Mouse (Mus musculus): ENCODE results near the gene Asb1. TPM values are rescaled to one million over a fixed set of nuclear protein-coding genes. Genes with fewer than 3 reads are reported as not detected.

The Asb1 gene
- polyA plus RNA-seq (2012; rRNA removed): 15.5 and 16.9 TPM in 2 replicates

DNA sequence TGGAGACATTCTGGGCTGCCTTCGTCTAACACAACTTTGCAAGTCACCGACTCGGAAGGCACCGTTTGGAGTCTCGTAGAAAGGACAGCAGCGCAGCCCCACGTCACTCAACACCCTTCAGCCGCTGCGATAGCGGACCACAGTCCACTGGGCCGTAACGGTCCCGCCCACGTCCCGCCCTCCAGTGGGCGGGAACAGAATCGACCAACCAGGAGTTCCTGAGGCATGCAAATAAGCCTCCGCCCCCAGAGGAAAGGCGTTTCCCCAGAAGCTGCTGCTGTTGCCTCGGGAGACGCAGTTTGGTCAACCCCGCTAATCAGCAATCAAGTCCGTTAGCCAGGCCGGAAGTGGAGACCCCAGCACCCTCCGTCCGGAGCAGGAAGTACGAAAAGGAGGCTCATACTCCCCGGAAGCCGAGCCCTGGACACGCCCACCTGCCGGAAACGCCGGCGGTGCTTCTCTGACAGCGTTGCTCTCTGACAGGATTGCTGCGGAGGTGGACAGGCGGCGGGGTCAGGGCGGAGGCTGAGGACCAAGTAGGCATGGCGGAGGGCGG is at the start of gene Asb1:
Asb1 (plus strand) TSS at position 274 of the 556 bp plus-strand sequence.
- TF ChIP-seq POLR2A (IDR thresholded peaks at IDR 0.05; ENCODE audit: borderline replicate concordance, extremely low read depth, insufficient read depth, insufficient read length, poor library complexity, severe bottlenecking): peak; percentile 40; the same call in 1 of the 2 replicates
- peak; percentile 17; the same call in 1 of the 2 replicates for TF ChIP-seq CTCF (IDR thresholded peaks at IDR 0.05; ENCODE audit: borderline replicate concordance, extremely low read depth, insufficient read depth, insufficient read length)
- DNase-seq (ENCODE audit: low read depth): peak; percentile 99

GRCm38 (mm10) chr1:91492740-91493139 is 47.6 kb upstream of the Asb1 start:
- peak; percentile 5 for DNase-seq (ENCODE audit: low read depth)
- TF ChIP-seq POLR2A (IDR thresholded peaks at IDR 0.05; ENCODE audit: borderline replicate concordance, extremely low read depth, insufficient read depth, insufficient read length, poor library complexity, severe bottlenecking) (no peak), CTCF (IDR thresholded peaks at IDR 0.05; ENCODE audit: borderline replicate concordance, extremely low read depth, insufficient read depth, insufficient read length) (no peak)

GRCm38 (mm10) chr1:91493938-91494337 is 46.4 kb upstream of the Asb1 start:
- TF ChIP-seq POLR2A (IDR thresholded peaks at IDR 0.05; ENCODE audit: borderline replicate concordance, extremely low read depth, insufficient read depth, insufficient read length, poor library complexity, severe bottlenecking) (no peak), CTCF (IDR thresholded peaks at IDR 0.05; ENCODE audit: borderline replicate concordance, extremely low read depth, insufficient read depth, insufficient read length) (no peak)
- DNase-seq (ENCODE audit: low read depth): no peak

DNA sequence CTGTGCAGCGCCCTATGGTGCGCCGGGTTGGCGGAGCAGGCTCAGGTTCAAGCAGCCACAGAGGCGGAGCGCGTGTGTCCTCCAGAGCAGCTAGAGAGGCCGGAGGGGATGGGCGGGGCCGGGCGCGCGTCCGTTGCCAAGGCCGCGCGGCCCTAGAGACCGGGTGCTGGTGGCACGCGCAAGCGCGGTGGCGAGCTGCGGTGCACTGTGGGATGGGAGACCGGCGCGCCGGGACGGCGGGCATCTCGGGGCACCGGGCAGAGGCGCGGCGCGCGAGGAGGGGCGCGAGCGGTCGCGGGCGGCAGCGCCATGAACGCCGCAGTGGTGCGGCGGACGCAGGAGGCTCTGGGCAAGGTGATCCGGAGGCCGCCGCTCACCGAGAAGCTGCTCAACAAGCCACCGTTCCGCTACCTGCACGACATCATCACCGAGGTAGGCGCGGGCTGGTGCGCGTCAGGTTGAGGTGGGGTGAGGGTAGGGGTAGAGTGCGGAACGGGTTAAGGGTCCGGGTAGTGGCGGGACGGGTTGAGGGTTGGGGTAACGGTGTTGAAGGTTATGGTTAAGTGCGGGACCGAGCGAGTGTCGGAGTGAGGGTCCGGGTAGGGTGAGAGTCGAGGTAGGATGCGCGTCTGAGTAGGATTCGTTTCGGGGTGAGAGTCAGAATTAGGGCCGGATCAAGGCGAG is 45.7 kb upstream of the Asb1 start, which contains the start of gene Traf3ip1:
Traf3ip1 (plus strand) TSS at position 191 of the 684 bp plus-strand sequence.
- DNase-seq (ENCODE audit: low read depth): peak; percentile 96
- TF ChIP-seq CTCF (IDR thresholded peaks at IDR 0.05; ENCODE audit: borderline replicate concordance, extremely low read depth, insufficient read depth, insufficient read length): no peak
- TF ChIP-seq POLR2A (IDR thresholded peaks at IDR 0.05; ENCODE audit: borderline replicate concordance, extremely low read depth, insufficient read depth, insufficient read length, poor library complexity, severe bottlenecking): peak; percentile 94

GRCm38 (mm10) chr1:91495321-91495720 is 45.0 kb upstream of the Asb1 start:
- no peak for DNase-seq (ENCODE audit: low read depth)
- no peak for TF ChIP-seq CTCF (IDR thresholded peaks at IDR 0.05; ENCODE audit: borderline replicate concordance, extremely low read depth, insufficient read depth, insufficient read length)

DNA sequence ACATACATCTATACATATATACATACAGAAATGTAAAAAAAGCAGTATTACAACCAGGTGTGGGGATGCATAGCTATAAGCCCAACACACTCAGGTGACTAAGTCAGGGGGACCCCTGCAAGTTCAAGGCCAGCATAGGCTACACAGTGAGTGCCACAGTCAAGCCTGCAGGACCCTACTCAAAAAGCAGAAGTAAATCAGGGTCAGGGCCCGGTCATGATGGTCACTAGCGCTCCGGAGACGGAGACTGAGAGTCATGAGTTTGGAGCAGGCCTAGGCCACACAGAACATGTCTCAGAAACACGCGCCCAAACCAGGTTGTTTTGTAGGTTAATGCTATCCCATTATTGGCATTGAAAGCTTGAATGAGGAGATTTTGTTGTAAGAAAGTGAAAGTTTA is 41.8 kb upstream of the Asb1 start:
- TF ChIP-seq POLR2A (IDR thresholded peaks at IDR 0.05; ENCODE audit: borderline replicate concordance, extremely low read depth, insufficient read depth, insufficient read length, poor library complexity, severe bottlenecking): no peak
- DNase-seq (ENCODE audit: low read depth): no peak

GRCm38 (mm10) chr1:91504615-91505014 is 35.7 kb upstream of the Asb1 start:
- no peak for DNase-seq (ENCODE audit: low read depth)
- TF ChIP-seq POLR2A (IDR thresholded peaks at IDR 0.05; ENCODE audit: borderline replicate concordance, extremely low read depth, insufficient read depth, insufficient read length, poor library complexity, severe bottlenecking): no peak
- no peak for TF ChIP-seq CTCF (IDR thresholded peaks at IDR 0.05; ENCODE audit: borderline replicate concordance, extremely low read depth, insufficient read depth, insufficient read length)

DNA sequence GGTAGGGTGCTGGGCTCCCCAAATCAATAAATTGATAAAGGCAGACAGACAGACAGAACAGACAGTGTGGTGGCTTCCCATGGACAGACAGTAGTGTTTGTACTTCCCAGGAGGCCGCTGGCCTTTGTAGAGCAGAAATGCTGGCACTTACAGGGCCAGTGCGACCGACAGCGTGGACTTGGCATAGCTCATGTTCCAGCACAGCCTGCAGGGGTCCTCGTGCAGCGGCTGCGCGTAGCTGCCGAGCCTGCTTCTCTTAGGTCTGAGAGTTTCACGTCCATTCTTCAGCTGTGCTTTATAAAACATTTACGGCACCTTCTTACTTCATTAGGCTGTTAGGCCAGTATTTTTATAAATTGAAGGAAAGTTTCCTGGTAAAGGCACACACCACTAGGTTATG is 25.4 kb upstream of the Asb1 start:
- TF ChIP-seq POLR2A (IDR thresholded peaks at IDR 0.05; ENCODE audit: borderline replicate concordance, extremely low read depth, insufficient read depth, insufficient read length, poor library complexity, severe bottlenecking) (no peak), CTCF (IDR thresholded peaks at IDR 0.05; ENCODE audit: borderline replicate concordance, extremely low read depth, insufficient read depth, insufficient read length) (0 out of 2 replicates have a peak, but pooled peaks have one; percentile 4)
- peak; percentile 5 for DNase-seq (ENCODE audit: low read depth)

DNA sequence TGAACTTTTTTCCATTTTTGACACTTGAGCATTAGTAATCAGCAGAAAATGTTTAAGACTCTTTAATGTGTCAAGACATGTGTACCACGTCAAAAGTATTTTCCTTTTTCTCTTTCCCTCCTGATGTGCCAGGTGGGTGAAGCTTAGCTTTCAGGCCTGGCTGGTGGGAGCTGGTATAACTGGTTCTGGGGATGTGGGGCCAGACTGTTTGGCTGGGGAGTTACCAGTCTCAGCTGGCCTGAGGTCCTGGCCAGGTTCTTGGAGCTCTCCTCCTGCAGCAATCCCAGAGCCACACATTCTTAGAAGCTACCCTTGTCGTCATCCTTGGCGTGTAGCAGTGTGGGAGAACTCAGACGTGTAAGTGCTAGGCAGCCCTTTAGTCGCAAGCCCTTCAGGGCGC is 24.7 kb upstream of the Asb1 start:
- no peak for DNase-seq (ENCODE audit: low read depth)
- TF ChIP-seq CTCF (IDR thresholded peaks at IDR 0.05; ENCODE audit: borderline replicate concordance, extremely low read depth, insufficient read depth, insufficient read length) (no peak), POLR2A (IDR thresholded peaks at IDR 0.05; ENCODE audit: borderline replicate concordance, extremely low read depth, insufficient read depth, insufficient read length, poor library complexity, severe bottlenecking) (no peak)

GRCm38 (mm10) chr1:91523759-91524158 is 16.6 kb upstream of the Asb1 start:
- DNase-seq (ENCODE audit: low read depth): peak; percentile 82
- TF ChIP-seq POLR2A (IDR thresholded peaks at IDR 0.05; ENCODE audit: borderline replicate concordance, extremely low read depth, insufficient read depth, insufficient read length, poor library complexity, severe bottlenecking) (no peak), CTCF (IDR thresholded peaks at IDR 0.05; ENCODE audit: borderline replicate concordance, extremely low read depth, insufficient read depth, insufficient read length) (peak; percentile 94)

- DNase-seq (ENCODE audit: low read depth): peak; percentile 22
- TF ChIP-seq POLR2A (IDR thresholded peaks at IDR 0.05; ENCODE audit: borderline replicate concordance, extremely low read depth, insufficient read depth, insufficient read length, poor library complexity, severe bottlenecking) (no peak), CTCF (IDR thresholded peaks at IDR 0.05; ENCODE audit: borderline replicate concordance, extremely low read depth, insufficient read depth, insufficient read length) (no peak)
These were observed 14.5 kb upstream of the Asb1 start for GRCm38 (mm10) chr1:91525838-91526237.

DNA sequence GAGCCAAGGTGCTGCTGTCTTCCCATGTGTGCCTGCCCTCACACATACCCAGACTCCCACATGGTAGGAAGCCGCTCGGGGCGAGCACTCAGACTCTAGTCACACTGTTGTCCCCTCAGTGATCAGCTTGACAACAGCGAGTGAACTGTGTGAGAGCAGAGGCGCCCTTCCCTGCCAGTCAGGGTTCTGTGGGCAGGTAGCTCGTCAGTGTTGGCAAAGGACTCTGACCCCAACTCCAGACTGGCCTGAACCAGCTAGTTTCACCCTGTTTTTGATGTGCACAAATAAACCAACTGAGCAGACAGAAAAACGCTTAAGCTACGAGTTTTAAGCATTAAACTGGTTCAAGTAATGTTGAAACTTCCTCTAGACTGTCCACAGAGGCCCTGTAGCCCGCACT is 10.2 kb upstream of the Asb1 start:
- no peak for TF ChIP-seq CTCF (IDR thresholded peaks at IDR 0.05; ENCODE audit: borderline replicate concordance, extremely low read depth, insufficient read depth, insufficient read length)
- TF ChIP-seq POLR2A (IDR thresholded peaks at IDR 0.05; ENCODE audit: borderline replicate concordance, extremely low read depth, insufficient read depth, insufficient read length, poor library complexity, severe bottlenecking): no peak

More for the DNA sequence above, 10.2 kb upstream of the Asb1 start:
- DNase-seq (ENCODE audit: low read depth): no peak
